Mouse (Mus musculus): ENCODE data around the gene Wdr76.

DNA sequence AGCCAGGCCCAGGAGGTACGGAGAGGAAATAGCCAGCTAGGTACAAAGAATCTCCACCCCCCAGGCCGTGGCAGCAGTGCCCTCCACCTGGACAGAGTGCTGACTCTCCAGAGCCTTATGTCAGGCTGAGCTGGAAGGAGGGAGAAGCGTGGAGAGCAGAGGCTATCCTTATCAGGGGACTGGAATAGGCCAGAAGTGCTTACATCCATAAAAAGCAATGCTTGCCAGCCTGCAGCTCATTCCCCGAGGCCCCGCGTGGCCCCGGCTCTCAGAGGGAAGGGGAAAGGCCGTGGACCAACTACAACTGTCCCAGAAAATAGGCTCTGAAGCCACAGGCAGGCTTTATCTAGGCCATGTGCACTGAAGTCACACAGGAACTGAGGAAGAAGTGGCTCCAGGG, 44.7 kb downstream of the Wdr76 start:
- TF ChIP-seq GATA1 (IDR thresholded peaks at IDR 0.05; ENCODE audit: low read depth, low read length) (no peak), EP300 (IDR thresholded peaks at IDR 0.05; ENCODE audit: low read depth in 1 of 2, low read length in 2 of 2) (no peak), CTCF (IDR thresholded peaks at IDR 0.05 in 2 of 3, conservative IDR thresholded peaks at IDR 0.05 in 1 of 3; ENCODE audit: control insufficient read depth in 1 of 3, insufficient read depth in 1 of 3, low read depth in 2 of 3, low read length in 3 of 3, poor library complexity in 1 of 3, severe bottlenecking in 1 of 3) (no peak), ZKSCAN1 (IDR thresholded peaks at IDR 0.05; ENCODE audit: low read depth, low read length) (no peak), ELF1 (IDR thresholded peaks at IDR 0.05; ENCODE audit: low read depth, low read length) (no peak), POLR2AphosphoS5 (IDR thresholded peaks at IDR 0.05; ENCODE audit: borderline replicate concordance, low read depth, low read length) (no peak), CHD2 (IDR thresholded peaks at IDR 0.05; ENCODE audit: low read length) (no peak), POLR2A (IDR thresholded peaks at IDR 0.05; ENCODE audit: control insufficient read depth in 1 of 2, insufficient read depth in 1 of 2, low read depth in 1 of 2, low read length in 2 of 2, poor library complexity in 1 of 2) (no peak), MAX (IDR thresholded peaks at IDR 0.05; ENCODE audit: low read length) (no peak), ZNF384 (IDR thresholded peaks at IDR 0.05; ENCODE audit: low read depth, low read length) (no peak), USF1 (IDR thresholded peaks at IDR 0.05; ENCODE audit: low read depth, low read length) (no peak), TCF12 (IDR thresholded peaks at IDR 0.05; ENCODE audit: low read depth, low read length) (no peak), SIN3A (IDR thresholded peaks at IDR 0.05; ENCODE audit: low read length) (no peak), HCFC1 (IDR thresholded peaks at IDR 0.05; ENCODE audit: low read depth, low read length) (no peak)
